Mouse (Mus musculus) B cell, adult (primary cell): ENCODE data around the gene Palb2. TPM values are rescaled to one million over a fixed set of nuclear protein-coding genes. Genes with fewer than 3 reads are reported as not detected.

Experiments
- total RNA-seq: library from RNA; stranded (reverse); gene quantifications from 4 replicates; pipeline ENCODE4 v1.2.4, GENCODE M21; 2023; ENCODE audit not compliant: inconsistent age

The Palb2 gene
- total RNA-seq: 5.6 to 6.9 TPM (median 6.3 TPM) in 4 replicates

DNA sequence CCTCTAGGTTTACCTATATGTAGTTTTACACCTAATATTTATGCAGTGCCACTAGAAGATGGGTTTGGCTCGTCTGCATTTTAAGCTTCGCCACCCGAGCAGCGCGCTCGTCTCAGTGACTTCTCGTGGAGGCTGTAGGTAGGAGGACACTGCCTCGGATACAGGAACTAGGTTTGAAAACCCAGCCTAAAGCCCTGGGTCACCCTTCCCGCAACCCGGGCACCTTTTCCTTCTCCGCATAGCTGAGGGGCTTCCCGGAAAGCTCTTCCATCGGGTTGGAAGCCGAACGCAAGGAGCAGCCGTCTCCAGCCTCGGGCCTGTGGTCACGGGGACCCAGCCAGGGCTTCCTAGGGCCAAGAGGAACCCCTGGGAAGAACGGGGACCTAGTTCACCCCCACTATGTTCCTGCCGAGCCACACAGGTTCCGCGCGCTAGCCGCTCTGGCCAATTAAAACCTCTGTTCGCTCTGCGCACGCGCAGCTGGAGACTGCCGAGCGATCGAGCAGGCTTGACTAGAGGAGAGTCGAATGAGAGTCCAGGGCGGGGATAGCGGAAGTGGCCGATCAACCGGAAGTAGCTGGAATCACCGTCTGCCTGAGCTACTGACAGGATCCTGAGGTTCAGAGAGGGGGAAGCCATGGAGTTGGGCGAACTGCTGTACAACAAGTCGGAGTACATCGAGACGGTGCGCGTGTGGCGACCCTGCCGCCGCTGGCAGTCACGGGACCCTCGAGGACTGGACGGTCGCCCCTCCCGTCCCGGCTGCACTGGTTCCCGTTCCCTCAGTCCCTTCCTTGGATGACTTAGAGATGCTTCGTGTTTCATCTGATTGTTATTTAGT lies at the start of gene Palb2, which contains the start of gene Dctn5:
Gene Palb2 (minus strand): TSS at position 489 of the 841 bp plus-strand sequence.
Gene Dctn5 (plus strand): TSS at position 545 of the 841 bp plus-strand sequence.

GRCm38 (mm10) chr7:122158915-122159902 lies 26.4 kb upstream of the Palb2 start, which contains the start of gene Plk1:
Gene Plk1, plus strand, starts transcription at chr7:122159439.

GRCm38 (mm10) chr7:122101747-122102244 lies 31.0 kb downstream of the Palb2 start, which contains the start of gene Ndufab1:
Gene Ndufab1, minus strand, starts transcription at chr7:122101886.

GRCm38 (mm10) chr7:122066945-122067516 lies 65.8 kb downstream of the Palb2 start, which contains the start of the genes Ubfd1 and Ears2:
Gene Ubfd1, plus strand, starts transcription at chr7:122067175.
Gene Ears2, minus strand, starts transcription at chr7:122067263.

Other genes starting within 250 kb of the Palb2 start
- 13.3 to 15.6 TPM (median 13.9 TPM) in 4 replicates for gene Cog7, start 151.3 kb downstream of the Palb2 start, total RNA-seq
- 316 to 339 TPM (median 335 TPM) in 4 replicates for gene Gga2, start 111.8 kb downstream of the Palb2 start, total RNA-seq
- gene Ubfd1, start 65.8 kb downstream of the Palb2 start, total RNA-seq: 33.3 to 51.8 TPM (median 41.8 TPM) in 4 replicates
- 15.1 to 19.3 TPM (median 17.2 TPM) in 4 replicates for gene Ears2, start 65.7 kb downstream of the Palb2 start, total RNA-seq
- 58.9 to 75.4 TPM (median 69.5 TPM) in 4 replicates for gene Ndufab1, start 31.1 kb downstream of the Palb2 start, total RNA-seq
- gene Dctn5, start 56 bp upstream of the Palb2 start, total RNA-seq: 71.1 to 87.4 TPM (median 78.2 TPM) in 4 replicates
- gene Plk1, start 26.5 kb upstream of the Palb2 start, total RNA-seq: 2.5 to 5.0 TPM (median 4.5 TPM) in 4 replicates
- not detected in 4 replicates for gene Ern2, start 53.2 kb upstream of the Palb2 start, total RNA-seq
- gene Chp2, start 86.5 kb upstream of the Palb2 start, total RNA-seq: 0.61 to 0.75 TPM (median 0.66 TPM) in 3 of 4 replicates, not detected in the other
- 496 to 537 TPM (median 524 TPM) in 4 replicates for gene Prkcb, start 155.8 kb upstream of the Palb2 start, total RNA-seq